Mouse (Mus musculus) embryonic facial prominence, embryonic 11.5 days (tissue): ENCODE data around the gene Gars. TPM values are rescaled to one million over a fixed set of nuclear protein-coding genes. Genes with fewer than 3 reads are reported as not detected.

Experiments used
- ATAC-seq: fragments of 200-750 bp; cut with Nextera tagmentation; replicated peaks from 2 replicates; pipeline ENCODE4 v1.8.0; 2017; ENCODE audit warnings: low read depth; ENCODE audit not compliant: insufficient number of reproducible peaks, low FRiP score, low TSS enrichment
- DNase-seq: peaks from one replicate; pipeline ENCODE4 v3.0.0-alpha.2; 2015; ENCODE audit warnings: low spot score
- H3K27ac ChIP-seq: fragments of 300-500 bp; sonication (generic); replicated peaks from 2 replicates; pipeline ENCODE4 v1.5.1; 2014; ENCODE audit warnings: mild to moderate bottlenecking, low read depth, low read length, control low read depth
- H3K27me3 ChIP-seq: fragments of 300-500 bp; sonication (generic); 2 replicates; pipeline ENCODE4 v1.6.1; 2014; ENCODE audit warnings: mild to moderate bottlenecking, low read length, moderate library complexity, mixed read lengths; ENCODE audit not compliant: control insufficient read depth, insufficient read depth
- H3K36me3 ChIP-seq: fragments of 300-500 bp; sonication (generic); replicated peaks from 2 replicates; pipeline ENCODE4 v1.6.1; 2014; ENCODE audit warnings: low read depth, mild to moderate bottlenecking, low read length, moderate library complexity, mixed read lengths; ENCODE audit not compliant: control insufficient read depth, insufficient read depth
- H3K4me1 ChIP-seq: fragments of 300-500 bp; sonication (generic); 2 replicates; pipeline ENCODE4 v1.6.1; 2014; ENCODE audit warnings: low read length, mixed read lengths; ENCODE audit not compliant: control insufficient read depth, insufficient read depth
- H3K4me2 ChIP-seq: fragments of 300-500 bp; sonication (generic); 2 replicates; pipeline ENCODE4 v1.6.1; 2014; ENCODE audit warnings: low read depth, mild to moderate bottlenecking, control low read depth, low read length, moderate library complexity
- H3K4me3 ChIP-seq: fragments of 300-500 bp; sonication (generic); 2 replicates; pipeline ENCODE4 v1.5.1; 2014; ENCODE audit warnings: low read depth, low read length, control low read depth
- H3K9ac ChIP-seq: fragments of 300-500 bp; sonication (generic); replicated peaks from 2 replicates; pipeline ENCODE4 v1.6.1; 2014; ENCODE audit warnings: mild to moderate bottlenecking, control low read depth, low read length
- H3K9me3 ChIP-seq: fragments of 300-500 bp; sonication (generic); replicated peaks from 2 replicates; pipeline ENCODE4 v1.6.1; 2016; ENCODE audit warnings: mild to moderate bottlenecking, low read length, inconsistent platforms, mixed read lengths; ENCODE audit not compliant: control insufficient read depth
- WGBS: fragments of 180-500 bp; shearing (Covaris S2); extraction: QIAGEN DNeasy Blood & Tissue Kit; methylation state at CpG from one replicate; pipeline ENCODE4 v1.1.7; 2014; 5-methylcytosine and 5-hydroxymethylcytosine counted together
- polyA plus RNA-seq: library from polyadenylated mRNA; unstranded; fragments of >200 nt; fragmentation: Nextera tagmentation; extraction: Ambion mirVana; gene quantifications from 2 replicates; pipeline ENCODE4 v1.2.1, GENCODE M21; 2014

Gars gene
- polyA plus RNA-seq = 194 and 196 TPM in 2 replicates

DNA sequence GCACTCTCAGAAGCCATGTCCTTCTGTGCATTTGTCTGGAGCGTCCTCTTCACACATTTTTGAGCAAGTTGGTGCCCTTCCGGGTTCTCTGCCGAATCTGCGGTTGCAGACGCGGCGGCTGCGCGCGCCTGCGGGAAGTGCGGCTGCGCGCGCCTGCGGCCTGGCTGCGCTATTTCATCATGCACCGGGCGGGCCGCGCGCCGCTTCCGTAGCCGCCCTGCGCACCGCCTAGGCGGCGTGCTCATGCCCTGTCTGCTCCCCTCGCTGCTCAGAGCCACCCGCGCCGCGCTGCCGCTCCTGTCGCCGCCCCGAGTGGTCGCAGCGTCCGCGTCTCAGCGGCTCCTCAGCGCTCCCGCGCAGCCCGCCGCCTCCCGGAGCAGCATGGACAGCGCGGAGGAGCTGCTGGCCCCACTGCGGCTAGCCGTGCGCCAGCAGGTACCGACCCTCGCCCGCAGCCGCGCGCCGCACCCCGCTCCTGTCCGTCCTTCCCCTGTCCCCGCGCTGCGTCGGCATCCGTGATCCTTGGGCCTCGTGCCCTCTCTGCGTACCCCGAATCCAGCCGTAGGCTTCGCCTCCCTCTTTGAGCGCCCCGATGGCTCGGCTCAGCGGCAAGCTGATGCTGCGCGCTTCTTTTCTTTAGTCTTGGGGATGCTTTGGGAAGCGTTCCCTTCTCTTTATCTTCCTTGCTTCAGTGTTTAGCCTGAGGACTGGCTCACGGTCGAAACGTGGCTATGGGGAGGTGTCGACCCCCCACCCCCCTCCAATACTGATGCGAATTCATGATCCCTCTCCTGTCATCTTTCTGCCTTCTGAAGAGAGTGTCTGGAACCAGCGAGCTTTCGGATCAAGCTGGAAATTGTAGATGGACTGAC lies at the start of gene Gars:
Gene Gars (plus strand): TSS at position 209 of the 872 bp plus-strand sequence.
- Histone ChIP-seq H3K36me3 (no peaks in the 10 kb centered on the region), H3K27me3 (no peaks in the 10 kb centered on the region), H3K4me3 (peak within 1 kb of the TSS; percentile 94), H3K4me2 (peak within 1 kb of the TSS; percentile 67), H3K9me3 (no peaks in the 10 kb centered on the region), H3K4me1 (no peaks in the 10 kb centered on the region), H3K27ac (peak within 1 kb of the TSS; percentile 81), H3K9ac (peak within 1 kb of the TSS; percentile 97)
- ATAC-seq = peak; percentile 92
- DNase-seq = peak; percentile 92
- under 1% methylated on average over 83 of the region's 87 CpGs for WGBS

DNA sequence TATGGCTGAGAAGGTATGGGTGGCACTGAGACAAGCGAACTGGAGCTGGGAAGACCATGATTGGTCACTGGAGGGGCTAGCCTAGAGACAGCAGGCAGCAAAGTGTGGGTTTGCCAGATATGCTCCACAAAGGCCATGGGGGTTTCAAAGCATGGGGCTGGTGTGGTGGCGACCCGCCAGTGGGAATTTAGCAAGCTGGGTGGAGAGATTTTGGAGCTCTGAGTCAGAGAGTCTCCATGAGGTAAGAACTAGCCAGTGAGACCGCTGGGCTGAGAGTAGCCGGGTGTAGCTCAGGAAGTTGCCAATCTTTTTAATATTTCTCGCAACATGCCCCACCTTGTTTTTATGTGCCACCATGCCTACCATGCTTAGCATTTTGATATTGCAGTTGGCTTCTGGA lies 49.7 kb upstream of the Gars start:
- no peak overlapping the region for H3K9ac ChIP-seq
- H3K4me2 ChIP-seq = no peak overlapping the region
- ATAC-seq = no peak
- no peaks in the 10 kb centered on the region for H3K4me1 ChIP-seq
- no peak overlapping the region for H3K27ac ChIP-seq
- no peaks in the 10 kb centered on the region for H3K9me3 ChIP-seq
- 90% methylated on average over 6 of the region's 6 CpGs for WGBS
- H3K4me3 ChIP-seq = no peak overlapping the region
- no peaks in the 10 kb centered on the region for H3K27me3 ChIP-seq
- no peaks in the 10 kb centered on the region for H3K36me3 ChIP-seq
- no peak for DNase-seq

GRCm38 (mm10) chr6:54991189-54991588 lies 46.6 kb upstream of the Gars start:
- Histone ChIP-seq H3K27ac (no peak overlapping the region), H3K9me3 (no peaks in the 10 kb centered on the region), H3K27me3 (no peaks in the 10 kb centered on the region), H3K4me3 (no peak overlapping the region), H3K9ac (no peak overlapping the region), H3K4me2 (no peak overlapping the region), H3K36me3 (no peaks in the 10 kb centered on the region), H3K4me1 (no peaks in the 10 kb centered on the region)
- no peak for ATAC-seq
- WGBS = 85% methylated on average over 2 of the region's 2 CpGs
- DNase-seq = no peak

- Histone ChIP-seq H3K9ac (peak overlapping the region; percentile 61), H3K27ac (no peak overlapping the region), H3K36me3 (no peaks in the 10 kb centered on the region), H3K4me1 (no peaks in the 10 kb centered on the region), H3K4me3 (peak overlapping the region; percentile 51), H3K27me3 (no peaks in the 10 kb centered on the region), H3K4me2 (peak overlapping the region; percentile 83), H3K9me3 (no peaks in the 10 kb centered on the region)
- 7% methylated on average over 7 of the region's 7 CpGs for WGBS
- DNase-seq (no peak), ATAC-seq (no peak; the same call in 1 of the 2 replicates)
Observed at GRCm38 (mm10) chr6:54992141-54992540, 45.7 kb upstream of the Gars start.

GRCm38 (mm10) chr6:54992734-54993260 lies 45.0 kb upstream of the Gars start, which contains the start of gene Ggct:
Gene Ggct, minus strand, starts transcription at chr6:54992950.
- H3K4me3 ChIP-seq = peak within 1 kb of the TSS; percentile 51
- H3K27ac ChIP-seq = no peak within 1 kb of the TSS
- H3K27me3 ChIP-seq = no peaks in the 10 kb centered on the region
- no peaks in the 10 kb centered on the region for H3K9me3 ChIP-seq
- peak within 1 kb of the TSS; percentile 61 for H3K9ac ChIP-seq
- peak within 1 kb of the TSS; percentile 83 for H3K4me2 ChIP-seq
- ATAC-seq (peak; percentile 100), DNase-seq (peak; percentile 98)
- under 1% methylated on average over 40 of the region's 41 CpGs for whole genome bisulfite sequencing
- no peaks in the 10 kb centered on the region for H3K36me3 ChIP-seq
- H3K4me1 ChIP-seq = no peaks in the 10 kb centered on the region

DNA sequence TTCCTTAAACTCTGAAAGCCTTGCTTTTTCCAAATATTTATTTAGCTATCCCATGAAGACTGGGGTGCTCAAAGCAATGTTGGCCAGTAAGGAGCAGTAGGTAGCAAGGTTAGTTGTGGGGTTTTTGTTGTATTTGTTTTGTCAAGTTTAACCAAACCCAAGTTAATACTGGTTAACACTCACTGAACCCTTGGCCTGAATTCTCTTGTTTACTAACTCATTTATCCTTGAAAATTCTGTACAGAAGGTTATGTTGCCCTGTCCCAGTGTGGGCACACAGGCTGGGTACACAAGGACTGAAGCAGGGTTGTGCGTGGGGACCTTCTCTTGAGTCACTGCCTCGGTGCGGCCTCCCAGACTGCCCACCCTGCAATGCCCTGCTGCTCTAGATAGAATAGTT lies 41.4 kb upstream of the Gars start:
- Histone ChIP-seq H3K4me3 (no peak overlapping the region), H3K4me1 (no peaks in the 10 kb centered on the region), H3K9ac (no peak overlapping the region), H3K9me3 (no peaks in the 10 kb centered on the region), H3K4me2 (no peak overlapping the region), H3K27ac (no peak overlapping the region), H3K27me3 (no peaks in the 10 kb centered on the region), H3K36me3 (no peaks in the 10 kb centered on the region)
- no peak for DNase-seq
- 88% methylated on average over 3 of the region's 3 CpGs for WGBS
- ATAC-seq = no peak

- Histone ChIP-seq H3K4me3 (no peak overlapping the region), H3K4me2 (no peak overlapping the region), H3K9ac (no peak overlapping the region), H3K9me3 (no peaks in the 10 kb centered on the region), H3K36me3 (no peaks in the 10 kb centered on the region), H3K4me1 (no peaks in the 10 kb centered on the region), H3K27ac (no peak overlapping the region), H3K27me3 (no peaks in the 10 kb centered on the region)
- no peak for DNase-seq
- no peak for ATAC-seq
- WGBS = 87% methylated on average over 6 of the region's 6 CpGs
Observed at GRCm38 (mm10) chr6:54997726-54998125, 40.1 kb upstream of the Gars start.

- Histone ChIP-seq H3K36me3 (no peaks in the 10 kb centered on the region), H3K27me3 (no peaks in the 10 kb centered on the region), H3K9me3 (no peaks in the 10 kb centered on the region), H3K4me3 (no peak overlapping the region), H3K4me2 (no peak overlapping the region), H3K4me1 (no peaks in the 10 kb centered on the region), H3K27ac (no peak overlapping the region), H3K9ac (no peak overlapping the region)
- ATAC-seq = no peak
- WGBS = 83% methylated on average over 4 of the region's 4 CpGs
- no peak for DNase-seq
Observed at GRCm38 (mm10) chr6:55001320-55001719, 36.5 kb upstream of the Gars start.
